Mouse (Mus musculus) embryonic facial prominence, embryonic 12.5 days (tissue): ENCODE measurements at regions not wholly inside any gene's neighbourhood (a gene's known extent, or its start where the extent isn't known, plus 50 kb on each side); places are given as distances from the start of the nearest gene placed in this dataset.

Experiments used
- ATAC-seq: fragments of 200-750 bp; cut with Nextera tagmentation; 2 replicates; pipeline ENCODE4 v1.8.0; 2017; ENCODE audit not compliant: insufficient number of reproducible peaks, insufficient read depth, low FRiP score, low TSS enrichment
- H3K27ac ChIP-seq: fragments of 300-500 bp; sonication (generic); 2 replicates; pipeline ENCODE4 v1.5.1; 2016; ENCODE audit warnings: mild to moderate bottlenecking
- H3K27me3 ChIP-seq: fragments of 300-500 bp; sonication (generic); 2 replicates; pipeline ENCODE4 v1.6.1; 2016; ENCODE audit warnings: mild to moderate bottlenecking, moderate library complexity
- H3K36me3 ChIP-seq: fragments of 300-500 bp; sonication (generic); 2 replicates; pipeline ENCODE4 v1.6.1; 2016; ENCODE audit warnings: mild to moderate bottlenecking
- H3K4me1 ChIP-seq: fragments of 300-500 bp; sonication (generic); 2 replicates; pipeline ENCODE4 v1.6.1; 2016
- H3K4me2 ChIP-seq: fragments of 300-500 bp; sonication (generic); replicated peaks from 2 replicates; pipeline ENCODE4 v1.6.1; 2016; ENCODE audit warnings: mild to moderate bottlenecking, moderate library complexity
- H3K4me3 ChIP-seq: fragments of 300-500 bp; sonication (generic); 2 replicates; pipeline ENCODE4 v1.5.1; 2016; ENCODE audit warnings: mild to moderate bottlenecking
- H3K9ac ChIP-seq: fragments of 300-500 bp; sonication (generic); 2 replicates; pipeline ENCODE4 v1.6.1; 2016; ENCODE audit warnings: mild to moderate bottlenecking, moderate library complexity
- H3K9me3 ChIP-seq: fragments of 300-500 bp; sonication (generic); 2 replicates; pipeline ENCODE4 v1.6.1; 2016; ENCODE audit warnings: mild to moderate bottlenecking, moderate library complexity
- WGBS: fragments of 180-500 bp; shearing (Covaris S2); methylation state at CpG from one replicate; pipeline ENCODE4 v1.1.7; 2016; 5-methylcytosine and 5-hydroxymethylcytosine counted together

- peaks cover 25% of the 10 kb centered on the region for H3K4me1 ChIP-seq
- no peaks in the 10 kb centered on the region for H3K36me3 ChIP-seq
- H3K4me3 ChIP-seq, result no peak overlapping the region
- H3K4me2 ChIP-seq, result no peak overlapping the region
- H3K27ac ChIP-seq, result no peak overlapping the region
- no peaks in the 10 kb centered on the region for H3K9me3 ChIP-seq
- 75% methylated on average over 7 of the region's 7 CpGs for WGBS
- ATAC-seq, result no peak
- no peaks in the 10 kb centered on the region for H3K27me3 ChIP-seq
- no peak overlapping the region for H3K9ac ChIP-seq
Observed at GRCm38 (mm10) chr16:92952336-92953097, 126.6 kb upstream of the Runx1 start.

GRCm38 (mm10) chr16:92951516-92951915 is 125.6 kb upstream of the Runx1 start:
- Histone ChIP-seq H3K27me3 (no peaks in the 10 kb centered on the region), H3K9me3 (no peaks in the 10 kb centered on the region), H3K4me3 (no peak overlapping the region), H3K4me1 (peaks cover 25% of the 10 kb centered on the region), H3K4me2 (no peak overlapping the region), H3K36me3 (no peaks in the 10 kb centered on the region), H3K9ac (no peak overlapping the region), H3K27ac (no peak overlapping the region)
- WGBS, result 79% methylated on average over 6 of the region's 6 CpGs
- ATAC-seq, result no peak

DNA sequence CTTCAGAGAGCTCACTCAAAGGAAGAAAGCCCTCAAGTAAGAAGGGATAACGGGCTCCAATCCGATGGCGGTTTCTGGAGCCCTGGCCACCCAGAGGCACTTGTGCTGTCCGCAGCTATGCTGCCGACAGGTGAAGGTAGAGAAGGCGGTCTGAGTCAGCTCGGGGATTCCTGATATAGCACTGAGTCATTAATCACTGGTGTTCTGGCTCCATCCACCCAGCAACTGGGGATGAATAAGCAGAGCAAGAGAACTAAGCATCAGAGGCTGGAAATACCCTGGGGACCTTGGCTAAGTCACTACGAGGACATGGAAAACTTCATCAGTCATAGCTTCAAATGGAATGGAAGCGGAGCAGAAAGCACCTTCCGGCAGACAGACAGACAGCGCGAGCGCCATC is 122.5 kb upstream of the Runx1 start:
- peaks cover 4% of the 10 kb centered on the region; the same call in 1 of the 2 replicates for H3K4me1 ChIP-seq
- H3K9me3 ChIP-seq, result no peaks in the 10 kb centered on the region
- H3K4me2 ChIP-seq, result no peak overlapping the region
- 93% methylated on average over 13 of the region's 13 CpGs for WGBS
- no peak overlapping the region for H3K4me3 ChIP-seq
- H3K9ac ChIP-seq, result no peak overlapping the region
- no peak overlapping the region for H3K27ac ChIP-seq
- no peaks in the 10 kb centered on the region for H3K36me3 ChIP-seq
- no peaks in the 10 kb centered on the region for H3K27me3 ChIP-seq
- no peak for ATAC-seq

GRCm38 (mm10) chr16:92946554-92946953 is 120.6 kb upstream of the Runx1 start:
- H3K27ac ChIP-seq, result no peak overlapping the region
- H3K36me3 ChIP-seq, result no peaks in the 10 kb centered on the region
- no peaks in the 10 kb centered on the region for H3K4me1 ChIP-seq
- H3K9me3 ChIP-seq, result no peaks in the 10 kb centered on the region
- no peak overlapping the region for H3K9ac ChIP-seq
- H3K4me3 ChIP-seq, result no peak overlapping the region
- no peak for ATAC-seq
- no peaks in the 10 kb centered on the region for H3K27me3 ChIP-seq
- H3K4me2 ChIP-seq, result no peak overlapping the region
- WGBS, result 84% methylated on average over 4 of the region's 4 CpGs

GRCm38 (mm10) chr16:92943901-92944300 is 118.0 kb upstream of the Runx1 start:
- no peak for ATAC-seq
- 82% methylated on average over 2 of the region's 2 CpGs for WGBS

DNA sequence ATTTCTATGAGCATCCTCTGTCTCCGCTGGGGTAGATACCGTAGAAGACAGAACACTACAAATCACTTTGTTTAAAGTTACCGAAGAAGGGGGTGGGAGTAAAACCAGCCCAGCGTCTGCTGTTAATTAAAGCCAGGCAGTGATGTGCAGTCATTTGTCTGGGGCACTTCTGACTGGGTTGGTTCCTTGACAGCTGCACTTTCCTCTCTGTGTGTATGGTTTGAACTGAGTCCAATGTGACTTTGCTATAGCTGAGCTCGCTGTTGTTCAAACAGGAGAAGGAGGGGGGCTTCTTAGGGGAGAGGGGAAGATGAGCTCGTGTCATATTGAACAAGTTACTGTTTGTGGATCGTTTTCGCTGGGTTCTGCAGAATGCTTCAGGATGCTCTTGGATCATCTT is 113.7 kb upstream of the Runx1 start:
- Histone ChIP-seq H3K27me3 (no peaks in the 10 kb centered on the region), H3K9me3 (no peaks in the 10 kb centered on the region), H3K27ac (0 out of 2 replicates have a peak overlapping the region, but pooled peaks have one; percentile 2), H3K36me3 (no peaks in the 10 kb centered on the region), H3K9ac (no peak overlapping the region), H3K4me3 (no peak overlapping the region), H3K4me2 (peak overlapping the region; percentile 14; the same call in 1 of the 2 replicates), H3K4me1 (peaks cover 11% of the 10 kb centered on the region; the same call in 1 of the 2 replicates)
- 12% methylated on average over 8 of the region's 8 CpGs for WGBS
- ATAC-seq, result peak; percentile 72; the same call in 1 of the 2 replicates

More at GRCm38 (mm10) chr16:92943901-92944300, 118.0 kb upstream of the Runx1 start:
- H3K9me3 ChIP-seq, result no peaks in the 10 kb centered on the region
- H3K27ac ChIP-seq, result no peak overlapping the region
- peaks cover 11% of the 10 kb centered on the region; the same call in 1 of the 2 replicates for H3K4me1 ChIP-seq
- no peaks in the 10 kb centered on the region for H3K27me3 ChIP-seq
- no peak overlapping the region for H3K9ac ChIP-seq
- H3K4me2 ChIP-seq, result no peak overlapping the region
- no peak overlapping the region for H3K4me3 ChIP-seq
- no peaks in the 10 kb centered on the region for H3K36me3 ChIP-seq

- no peaks in the 10 kb centered on the region for H3K9me3 ChIP-seq
- ATAC-seq, result no peak
- no peak overlapping the region for H3K4me2 ChIP-seq
- no peak overlapping the region for H3K4me3 ChIP-seq
- peaks cover 11% of the 10 kb centered on the region; the same call in 1 of the 2 replicates for H3K4me1 ChIP-seq
- no peaks in the 10 kb centered on the region for H3K27me3 ChIP-seq
- WGBS, result 80% methylated on average over 2 of the region's 2 CpGs
- H3K27ac ChIP-seq, result no peak overlapping the region
- no peak overlapping the region for H3K9ac ChIP-seq
- H3K36me3 ChIP-seq, result no peaks in the 10 kb centered on the region
Observed at GRCm38 (mm10) chr16:92935848-92936535, 110.0 kb upstream of the Runx1 start.

DNA sequence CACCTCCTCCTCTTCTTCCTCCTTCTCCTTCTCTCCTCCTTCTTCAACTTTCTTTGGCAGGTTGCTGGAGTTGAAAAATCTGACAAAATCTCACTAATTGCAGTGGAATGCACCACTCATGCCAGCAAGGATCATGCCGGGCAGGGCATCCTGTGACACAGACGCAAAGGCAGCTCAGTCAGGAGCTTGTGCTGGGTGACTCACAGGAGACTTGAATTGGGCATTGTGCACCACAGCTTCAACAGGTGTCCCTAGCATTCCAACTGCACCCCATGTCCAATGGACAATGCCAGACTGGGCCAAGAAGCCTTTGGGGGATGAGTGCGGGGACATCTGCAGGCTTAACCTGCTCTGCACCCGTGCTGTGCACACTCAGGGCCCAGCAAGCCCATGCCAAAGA is 104.2 kb upstream of the Runx1 start:
- ATAC-seq, result no peak
- 0 out of 2 replicates have a peak, but pooled peaks cover 10% of the 10 kb centered on the region for H3K27me3 ChIP-seq
- 75% methylated on average over 4 of the region's 4 CpGs for WGBS
- no peak overlapping the region for H3K4me3 ChIP-seq
- no peaks in the 10 kb centered on the region for H3K9me3 ChIP-seq
- H3K27ac ChIP-seq, result no peak overlapping the region
- H3K9ac ChIP-seq, result no peak overlapping the region
- H3K36me3 ChIP-seq, result no peaks in the 10 kb centered on the region
- peaks cover 19% of the 10 kb centered on the region for H3K4me1 ChIP-seq
- H3K4me2 ChIP-seq, result no peak overlapping the region

GRCm38 (mm10) chr16:92928201-92928600 is 102.3 kb upstream of the Runx1 start:
- Histone ChIP-seq H3K4me2 (no peak overlapping the region), H3K4me1 (peaks cover 19% of the 10 kb centered on the region), H3K27me3 (0 out of 2 replicates have a peak, but pooled peaks cover 10% of the 10 kb centered on the region), H3K36me3 (no peaks in the 10 kb centered on the region), H3K27ac (no peak overlapping the region; the same call in 1 of the 2 replicates), H3K4me3 (no peak overlapping the region), H3K9me3 (no peaks in the 10 kb centered on the region), H3K9ac (no peak overlapping the region)
- 15% methylated on average over 7 of the region's 7 CpGs for WGBS
- ATAC-seq, result peak; percentile 67; the same call in 1 of the 2 replicates

GRCm38 (mm10) chr16:92927662-92928061 is 101.7 kb upstream of the Runx1 start:
- no peak overlapping the region for H3K9ac ChIP-seq
- peaks cover 19% of the 10 kb centered on the region for H3K4me1 ChIP-seq

GRCm38 (mm10) chr16:92926853-92927252 is 100.9 kb upstream of the Runx1 start:
- no peak overlapping the region for H3K4me3 ChIP-seq
- H3K9ac ChIP-seq, result no peak overlapping the region
- no peaks in the 10 kb centered on the region for H3K36me3 ChIP-seq
- 71% methylated on average over 5 of the region's 5 CpGs for WGBS
- H3K4me1 ChIP-seq, result peaks cover 19% of the 10 kb centered on the region
- no peak overlapping the region for H3K4me2 ChIP-seq
- no peaks in the 10 kb centered on the region for H3K9me3 ChIP-seq
- 0 out of 2 replicates have a peak, but pooled peaks cover 10% of the 10 kb centered on the region for H3K27me3 ChIP-seq
- H3K27ac ChIP-seq, result no peak overlapping the region
- ATAC-seq, result no peak

More at GRCm38 (mm10) chr16:92927662-92928061, 101.7 kb upstream of the Runx1 start:
- Histone ChIP-seq H3K27ac (no peak overlapping the region; the same call in 1 of the 2 replicates), H3K27me3 (0 out of 2 replicates have a peak, but pooled peaks cover 10% of the 10 kb centered on the region), H3K4me3 (no peak overlapping the region), H3K4me2 (no peak overlapping the region), H3K36me3 (no peaks in the 10 kb centered on the region), H3K9me3 (no peaks in the 10 kb centered on the region)
- no peak for ATAC-seq
- 15% methylated on average over 2 of the region's 2 CpGs for WGBS

GRCm38 (mm10) chr16:92920947-92921346 is 95.0 kb upstream of the Runx1 start:
- no peak for ATAC-seq
- H3K9me3 ChIP-seq, result no peaks in the 10 kb centered on the region
- H3K27ac ChIP-seq, result no peak overlapping the region
- H3K27me3 ChIP-seq, result no peaks in the 10 kb centered on the region
- WGBS, result 78% methylated on average over 4 of the region's 4 CpGs
- no peaks in the 10 kb centered on the region for H3K4me1 ChIP-seq
- no peaks in the 10 kb centered on the region for H3K36me3 ChIP-seq
- H3K4me3 ChIP-seq, result no peak overlapping the region
- no peak overlapping the region for H3K4me2 ChIP-seq
- H3K9ac ChIP-seq, result no peak overlapping the region
